Comparison of ENCODE assay signal across 8 mouse cellular contexts in genomic region chr14:73105407-73106185, GRCm38 (mm10). TPM values are rescaled to one million over a fixed set of nuclear protein-coding genes. Genes with fewer than 3 reads are reported as not detected.
DNase-seq lines count a peak whose midpoint lies in the region; ATAC-seq and TF ChIP-seq lines count a peak whose summit lies in the region.

No protein-coding gene starts in this region.

- no peak overlapping the region for H3K27ac ChIP-seq in forebrain, embryonic 12.5 days
- H3K27ac ChIP-seq in forebrain, postnatal 0 days (ENCODE audit: low read depth, low read length) = no peak overlapping the region
- H3K27ac ChIP-seq in limb, embryonic 12.5 days = no peak overlapping the region
- H3K27ac ChIP-seq in neural tube, embryonic 14.5 days (ENCODE audit: low read depth, low read length) = no peak overlapping the region
- H3K27ac ChIP-seq in kidney, embryonic 14.5 days (ENCODE audit: low read depth, low read length) = no peak overlapping the region

- no peaks in the 10 kb centered on the region for H3K9me3 ChIP-seq in forebrain, embryonic 12.5 days
- H3K9me3 ChIP-seq in forebrain, postnatal 0 days (ENCODE audit: low read length) = no peaks in the 10 kb centered on the region
- H3K9me3 ChIP-seq in limb, embryonic 12.5 days = no peaks in the 10 kb centered on the region
- H3K9me3 ChIP-seq in neural tube, embryonic 14.5 days (ENCODE audit: control insufficient read depth, low read length) = no peaks in the 10 kb centered on the region
- H3K9me3 ChIP-seq in kidney, embryonic 14.5 days (ENCODE audit: control insufficient read depth, low read length) = no peaks in the 10 kb centered on the region

- peaks cover 10% of the 10 kb centered on the region for H3K4me1 ChIP-seq in forebrain, embryonic 12.5 days
- no peaks in the 10 kb centered on the region for H3K4me1 ChIP-seq in forebrain, postnatal 0 days (ENCODE audit: insufficient read depth)
- peaks cover 8% of the 10 kb centered on the region for H3K4me1 ChIP-seq in limb, embryonic 12.5 days (replicated peaks)
- H3K4me1 ChIP-seq in neural tube, embryonic 14.5 days (ENCODE audit: control insufficient read depth, insufficient read depth, low read length) = no peaks in the 10 kb centered on the region
- 0 out of 2 replicates have a peak, but pooled peaks cover 3% of the 10 kb centered on the region for H3K4me1 ChIP-seq in kidney, embryonic 14.5 days (ENCODE audit: control insufficient read depth, insufficient read depth, low read length)

- H3K9ac ChIP-seq in forebrain, embryonic 12.5 days = no peak overlapping the region
- no peak overlapping the region for H3K9ac ChIP-seq in forebrain, postnatal 0 days
- no peak overlapping the region for H3K9ac ChIP-seq in limb, embryonic 12.5 days (replicated peaks)
- H3K9ac ChIP-seq in neural tube, embryonic 14.5 days (replicated peaks; ENCODE audit: low read depth, low read length) = no peak overlapping the region
- no peak overlapping the region for H3K9ac ChIP-seq in kidney, embryonic 14.5 days (ENCODE audit: low read depth, low read length)

- ATAC-seq in forebrain, embryonic 12.5 days (ENCODE audit: low FRiP score) = peak; percentile 36; the same call in 1 of the 2 replicates
- no peak; the same call in 1 of the 2 replicates for ATAC-seq in forebrain, postnatal 0 days
- ATAC-seq in limb, embryonic 12.5 days (ENCODE audit: insufficient number of reproducible peaks, insufficient read depth, low FRiP score, low TSS enrichment, low read depth) = 0 out of 2 replicates have a peak, but pooled peaks have one; percentile 13
- ATAC-seq in neural tube, embryonic 14.5 days (ENCODE audit: low read depth) = peak; percentile 64
- no peak for ATAC-seq in kidney, embryonic 14.5 days (ENCODE audit: low FRiP score, low TSS enrichment)

- no peak for DNase-seq in forebrain, postnatal 0 days
- DNase-seq in Muller cell, postnatal 12 days (ENCODE audit: inconsistent ontology term) = peak; percentile 51
- DNase-seq in layer of hippocampus, postnatal 36 days = no peak
- no peak for DNase-seq in heart, adult 9 months (ENCODE audit: low spot score in 2 of 2)

- H3K27me3 ChIP-seq in forebrain, embryonic 12.5 days = no peaks in the 10 kb centered on the region
- no peaks in the 10 kb centered on the region for H3K27me3 ChIP-seq in forebrain, postnatal 0 days (ENCODE audit: insufficient read depth, low read length)
- peaks cover 42% of the 10 kb centered on the region for H3K27me3 ChIP-seq in limb, embryonic 12.5 days
- no peaks in the 10 kb centered on the region for H3K27me3 ChIP-seq in neural tube, embryonic 14.5 days (ENCODE audit: control insufficient read depth, insufficient read depth, low read length)
- H3K27me3 ChIP-seq in kidney, embryonic 14.5 days (ENCODE audit: control insufficient read depth, insufficient read depth, low read length) = no peaks in the 10 kb centered on the region; the same call in 1 of the 2 replicates

- no peak overlapping the region for H3K4me3 ChIP-seq in forebrain, embryonic 12.5 days (replicated peaks)
- no peak overlapping the region for H3K4me3 ChIP-seq in forebrain, postnatal 0 days (ENCODE audit: low read depth, low read length)
- H3K4me3 ChIP-seq in limb, embryonic 12.5 days (replicated peaks) = no peak overlapping the region
- H3K4me3 ChIP-seq in neural tube, embryonic 14.5 days (ENCODE audit: low read depth, low read length) = no peak overlapping the region
- no peak overlapping the region for H3K4me3 ChIP-seq in kidney, embryonic 14.5 days (ENCODE audit: low read length)

- no peak for TF ChIP-seq CTCF in forebrain, postnatal 0 days (IDR thresholded peaks at IDR 0.05; ENCODE audit: low read depth)

- WGBS in forebrain, embryonic 12.5 days = 58% methylated on average over 11 of the region's 11 CpGs
- WGBS in forebrain, postnatal 0 days = 58% methylated on average over 11 of the region's 11 CpGs
- 62% methylated on average over 11 of the region's 11 CpGs for WGBS in limb, embryonic 12.5 days
- 16% methylated on average over 11 of the region's 11 CpGs for WGBS in neural tube, embryonic 14.5 days
- 78% methylated on average over 11 of the region's 11 CpGs for WGBS in kidney, embryonic 14.5 days

- H3K36me3 ChIP-seq in forebrain, embryonic 12.5 days (replicated peaks) = no peaks in the 10 kb centered on the region
- H3K36me3 ChIP-seq in forebrain, postnatal 0 days (ENCODE audit: insufficient read depth) = no peaks in the 10 kb centered on the region
- H3K36me3 ChIP-seq in limb, embryonic 12.5 days = no peaks in the 10 kb centered on the region
- no peaks in the 10 kb centered on the region for H3K36me3 ChIP-seq in neural tube, embryonic 14.5 days (ENCODE audit: control insufficient read depth, insufficient read depth, low read length)
- no peaks in the 10 kb centered on the region for H3K36me3 ChIP-seq in kidney, embryonic 14.5 days (ENCODE audit: control insufficient read depth, insufficient read depth, low read length)

- H3K4me2 ChIP-seq in forebrain, embryonic 12.5 days = no peak overlapping the region
- H3K4me2 ChIP-seq in forebrain, postnatal 0 days (ENCODE audit: low read depth) = no peak overlapping the region
- H3K4me2 ChIP-seq in limb, embryonic 12.5 days = no peak overlapping the region
- H3K4me2 ChIP-seq in neural tube, embryonic 14.5 days (ENCODE audit: low read depth, low read length) = no peak overlapping the region
- no peak overlapping the region for H3K4me2 ChIP-seq in kidney, embryonic 14.5 days (replicated peaks; ENCODE audit: low read depth, low read length)

RNA-seq across cellular contexts. Expression of gene Rcbtb2, which starts 17.2 kb away (rescaled TPM):
- polyA plus RNA-seq in forebrain, embryonic 12.5 days (2016; fragmentation: Nextera tagmentation; extraction: Ambion mirVana) = 118 and 136 TPM in 2 replicates
- 63.9 and 79.9 TPM in 2 replicates for total RNA-seq in forebrain, postnatal 0 days (2014; rRNA removed)
- polyA plus RNA-seq in forebrain, postnatal 0 days (2015; fragmentation: Nextera tagmentation; extraction: Ambion mirVana) = 39.1 and 48.9 TPM in 2 replicates
- polyA plus RNA-seq in limb, embryonic 12.5 days (2016; fragmentation: Nextera tagmentation; extraction: Ambion mirVana) = 172 and 185 TPM in 2 replicates
- polyA plus RNA-seq in neural tube, embryonic 14.5 days (2014; fragmentation: Nextera tagmentation; extraction: Ambion mirVana) = 61.2 and 69.7 TPM in 2 replicates
- total RNA-seq in layer of hippocampus, postnatal 36 days (2021) = 10 to 100 TPM; 23.9 to 32.3 TPM
- polyA plus RNA-seq in kidney, embryonic 14.5 days (2014; fragmentation: Nextera tagmentation; extraction: Ambion mirVana) = 116 and 136 TPM in 2 replicates

RNA-seq across cellular contexts. Expression of gene Cysltr2, which starts 56.7 kb away (rescaled TPM):
- polyA plus RNA-seq in forebrain, embryonic 12.5 days (2016; fragmentation: Nextera tagmentation; extraction: Ambion mirVana) = not detected in 2 replicates
- total RNA-seq in forebrain, postnatal 0 days (2014; rRNA removed) = 0.38 and 0.62 TPM in 2 replicates
- polyA plus RNA-seq in forebrain, postnatal 0 days (2015; fragmentation: Nextera tagmentation; extraction: Ambion mirVana) = 0.30 and 0.64 TPM in 2 replicates
- not detected in 2 replicates for polyA plus RNA-seq in limb, embryonic 12.5 days (2016; fragmentation: Nextera tagmentation; extraction: Ambion mirVana)
- polyA plus RNA-seq in neural tube, embryonic 14.5 days (2014; fragmentation: Nextera tagmentation; extraction: Ambion mirVana) = 0.25 TPM in 1 of 2 replicates, not detected in the other
- total RNA-seq in layer of hippocampus, postnatal 36 days (2021) = 1 to 10 TPM; 1.3 TPM
- 0.20 TPM in 1 of 2 replicates, not detected in the other for polyA plus RNA-seq in kidney, embryonic 14.5 days (2014; fragmentation: Nextera tagmentation; extraction: Ambion mirVana)

Comparison
In these comparisons a context has a peak if more than half of its experiments do, and no peak if none do; other contexts are left out.
1. ATAC-seq: peak in forebrain, embryonic 12.5 days (single experiment), limb, embryonic 12.5 days (single experiment) and neural tube, embryonic 14.5 days (single experiment); none in forebrain, postnatal 0 days (single experiment) and kidney, embryonic 14.5 days (single experiment).